Mouse (Mus musculus) adrenal gland, postnatal 4 days (tissue): ENCODE measurements at regions not wholly inside any gene's neighbourhood (a gene's known extent, or its start where the extent isn't known, plus 50 kb on each side); places are given as distances from the start of the nearest gene placed in this dataset.

Experiments used
- DNase-seq, 2 experiments: peaks; one replicate each; pipeline ENCODE4 v3.0.0; 2021 to 2022; ENCODE audit warnings: low spot score in 2 of 2, mixed read lengths in 2 of 2

DNA sequence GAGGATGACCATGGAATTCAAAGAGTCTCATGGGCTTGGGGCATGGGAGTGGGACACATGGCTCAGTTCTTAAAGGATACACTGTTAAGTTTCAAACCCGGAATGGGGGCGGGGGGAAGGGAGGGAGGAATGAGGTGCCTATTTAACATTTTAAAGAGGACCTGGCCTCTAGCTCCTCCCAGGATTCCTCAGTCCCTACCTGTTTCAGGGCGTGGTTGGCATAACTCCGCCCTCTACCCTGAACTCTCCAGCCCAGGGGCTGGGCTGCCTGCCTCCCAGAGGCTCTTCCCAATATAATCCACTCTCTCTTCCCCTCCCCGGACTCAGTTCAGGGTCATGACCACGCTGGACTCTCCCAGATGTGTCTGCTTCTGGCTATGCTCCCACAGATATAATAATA, 108.0 kb downstream of the 2410131K14Rik start:
- DNase-seq, result no peak

DNA sequence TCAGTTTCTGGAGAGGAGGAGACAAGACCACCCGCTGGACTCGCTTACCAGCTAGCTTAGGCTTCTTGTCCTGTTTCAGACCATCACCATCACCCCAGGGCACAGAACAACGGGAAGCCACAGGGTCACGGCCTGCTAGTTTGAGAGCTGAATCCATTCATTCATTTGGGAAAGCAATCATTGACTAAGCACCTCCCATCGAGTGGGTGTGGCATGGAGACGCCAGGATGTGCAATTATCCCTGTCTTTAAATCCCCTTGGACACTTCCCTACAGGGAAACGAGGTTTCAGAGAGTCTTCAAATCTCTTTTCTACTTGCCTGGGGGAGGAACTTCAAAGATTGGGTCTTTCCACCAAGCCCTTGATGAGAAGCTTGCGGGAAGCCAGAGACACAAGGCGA, 108.7 kb downstream of the 2410131K14Rik start:
- no peak for DNase-seq

DNA sequence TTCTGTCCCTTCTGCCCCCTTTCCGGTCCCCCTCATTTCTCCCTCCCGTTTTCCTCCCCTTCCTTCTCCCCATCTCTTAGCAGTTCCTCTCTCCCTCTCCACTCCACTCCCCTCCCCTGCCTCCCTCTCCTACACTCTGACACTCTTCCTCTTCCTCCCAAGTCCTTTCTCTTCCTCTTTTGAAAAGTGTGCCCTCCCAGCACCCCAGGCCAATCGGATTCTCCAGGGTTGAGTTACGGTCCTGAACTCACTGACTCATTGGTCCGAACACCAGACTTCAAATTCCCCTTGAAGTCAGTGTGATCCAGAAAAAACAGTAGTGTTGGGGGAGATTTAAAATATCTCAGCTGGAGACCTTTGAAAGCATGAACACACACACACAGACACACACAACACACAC, 109.1 kb downstream of the 2410131K14Rik start:
- no peak for DNase-seq

DNA sequence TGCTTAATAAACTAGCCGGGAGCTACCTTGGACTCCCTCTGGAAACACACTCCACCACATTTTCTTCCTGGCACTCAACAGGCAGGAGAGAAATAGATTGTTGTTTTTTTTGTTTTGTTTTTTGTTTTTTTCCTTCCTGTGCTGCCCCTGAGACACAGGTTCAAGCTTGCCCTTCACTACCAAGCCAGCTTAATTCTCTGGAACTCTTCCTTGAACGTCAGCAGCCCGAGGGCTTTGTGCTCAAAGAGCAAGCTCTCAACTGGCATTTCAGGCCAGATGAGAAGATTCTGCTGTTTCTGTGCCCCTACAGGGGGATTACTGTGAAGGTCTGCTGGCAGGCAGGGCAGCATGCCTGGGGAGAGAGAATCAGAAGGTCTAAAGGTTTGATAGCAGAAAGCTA, 109.8 kb downstream of the 2410131K14Rik start:
- DNase-seq, result no peak

DNA sequence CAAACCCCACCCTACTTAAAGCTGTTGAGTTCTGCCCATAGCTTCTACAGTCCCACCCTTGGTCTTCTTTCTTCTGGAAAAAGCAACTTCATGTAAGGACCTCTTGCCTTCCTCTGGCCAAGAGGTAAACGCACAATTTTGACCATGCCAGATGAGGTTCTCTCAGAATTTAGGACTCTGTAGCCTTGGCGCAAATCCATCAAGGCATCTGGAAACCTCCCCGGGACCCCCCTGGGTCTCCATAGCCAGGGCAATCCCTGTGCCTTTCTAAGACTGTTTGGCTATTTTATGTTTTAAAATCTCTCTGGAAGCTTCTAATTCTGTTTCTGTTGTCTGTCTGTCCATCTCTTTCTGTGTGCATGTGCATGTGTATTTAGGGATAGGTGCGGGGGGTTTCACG, 110.3 kb downstream of the 2410131K14Rik start:
- no peak for DNase-seq

DNA sequence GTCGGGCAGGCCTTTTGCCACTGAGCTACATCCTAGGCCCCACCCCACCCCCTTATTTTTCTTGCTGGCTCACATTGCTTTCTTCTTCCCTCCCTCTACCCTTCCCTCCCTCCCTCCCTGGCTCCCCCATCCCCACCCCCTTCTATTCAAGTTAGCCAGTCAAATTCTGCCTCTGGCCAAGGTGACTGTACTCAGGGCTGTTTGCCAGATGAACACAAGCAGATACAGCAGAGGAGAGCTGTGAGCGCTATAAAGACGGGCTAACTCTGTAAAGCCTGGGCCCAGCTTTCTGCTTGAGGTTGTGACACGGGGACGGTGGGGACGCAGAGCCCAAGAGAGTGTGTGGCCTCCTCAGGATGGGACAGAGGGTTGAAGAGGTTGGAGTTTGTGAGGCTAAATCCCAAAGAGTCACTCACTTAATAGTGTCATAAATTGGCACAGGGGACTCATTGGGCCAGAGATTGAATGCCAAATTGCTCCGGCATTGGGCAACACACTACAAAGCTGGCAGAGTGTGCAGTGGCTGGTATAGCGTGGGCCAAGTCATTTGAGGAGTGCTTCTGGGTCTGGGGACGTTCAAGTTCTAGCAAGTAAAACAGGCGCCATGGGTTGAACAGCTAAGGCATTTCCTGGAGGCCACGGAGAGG, 110.8 kb downstream of the 2410131K14Rik start:
- no peak for DNase-seq

DNA sequence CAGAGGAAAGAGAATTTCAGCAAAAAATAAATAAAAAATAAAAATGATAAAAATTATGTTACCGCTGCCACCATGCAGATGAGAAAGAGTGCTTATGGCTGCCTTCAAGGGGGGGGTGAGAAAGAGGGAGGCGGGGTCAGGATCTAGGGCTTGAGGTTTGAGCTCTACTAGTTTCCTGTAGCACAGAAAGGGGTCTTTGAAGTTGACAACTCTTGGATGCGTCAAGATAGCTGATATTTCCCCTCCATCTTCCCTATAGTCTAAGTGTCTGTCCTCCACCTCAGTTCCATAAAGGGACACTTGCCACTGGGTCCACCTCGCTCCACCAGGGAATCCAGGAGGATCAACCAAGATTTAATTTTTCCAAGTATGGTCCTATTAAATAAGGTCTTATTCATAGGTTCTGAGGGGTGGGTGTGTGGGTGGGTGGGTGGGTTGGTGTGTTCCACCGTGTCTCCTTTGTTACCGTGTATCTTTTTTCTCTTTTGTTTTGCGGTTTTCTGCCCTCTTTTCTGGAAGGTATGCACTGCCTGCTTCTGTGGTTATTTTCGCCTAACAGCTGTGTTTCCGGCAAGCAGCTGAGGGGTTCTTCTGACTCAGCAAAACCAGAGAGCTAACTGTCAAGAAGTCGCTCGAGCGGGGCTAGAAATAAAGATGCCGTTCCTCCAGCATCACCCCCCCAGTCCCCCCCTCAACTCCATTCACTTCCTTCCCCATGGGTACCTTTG, 114.8 kb downstream of the 2410131K14Rik start:
- DNase-seq, result no peak

DNA sequence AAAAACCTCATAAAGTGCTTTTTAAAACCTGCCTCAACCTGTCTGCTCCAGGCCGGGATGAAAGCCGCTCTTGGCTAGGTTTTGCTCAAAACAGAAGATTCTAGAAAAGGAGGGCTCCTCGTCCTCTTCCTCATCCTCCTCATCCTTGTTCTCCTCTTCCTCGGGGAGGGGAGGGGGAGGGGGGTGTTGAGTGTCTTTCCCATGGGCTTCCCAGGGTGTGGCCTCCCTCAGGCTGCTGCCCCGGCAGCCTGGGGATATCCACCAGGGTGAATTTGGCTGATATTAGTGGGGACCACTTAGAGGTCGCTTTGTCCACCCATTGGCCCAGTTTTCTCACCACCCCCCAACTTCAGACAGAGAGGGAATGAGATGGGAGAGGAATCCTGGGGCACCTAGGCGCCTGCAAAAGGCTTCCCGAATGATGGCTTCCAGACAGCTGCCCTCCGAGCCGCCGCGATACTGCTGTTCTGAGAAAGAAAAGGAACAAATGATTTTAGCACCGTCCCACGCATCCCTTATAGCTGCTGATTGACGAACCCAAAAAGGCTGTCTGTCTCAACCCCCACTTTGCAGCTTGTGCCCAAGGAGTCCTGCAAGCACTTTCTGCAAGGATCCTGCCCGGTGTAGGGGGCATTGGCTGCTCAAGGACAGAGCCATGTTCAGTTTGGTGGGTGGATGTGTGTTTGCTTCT, 115.5 kb downstream of the 2410131K14Rik start:
- no peak for DNase-seq

DNA sequence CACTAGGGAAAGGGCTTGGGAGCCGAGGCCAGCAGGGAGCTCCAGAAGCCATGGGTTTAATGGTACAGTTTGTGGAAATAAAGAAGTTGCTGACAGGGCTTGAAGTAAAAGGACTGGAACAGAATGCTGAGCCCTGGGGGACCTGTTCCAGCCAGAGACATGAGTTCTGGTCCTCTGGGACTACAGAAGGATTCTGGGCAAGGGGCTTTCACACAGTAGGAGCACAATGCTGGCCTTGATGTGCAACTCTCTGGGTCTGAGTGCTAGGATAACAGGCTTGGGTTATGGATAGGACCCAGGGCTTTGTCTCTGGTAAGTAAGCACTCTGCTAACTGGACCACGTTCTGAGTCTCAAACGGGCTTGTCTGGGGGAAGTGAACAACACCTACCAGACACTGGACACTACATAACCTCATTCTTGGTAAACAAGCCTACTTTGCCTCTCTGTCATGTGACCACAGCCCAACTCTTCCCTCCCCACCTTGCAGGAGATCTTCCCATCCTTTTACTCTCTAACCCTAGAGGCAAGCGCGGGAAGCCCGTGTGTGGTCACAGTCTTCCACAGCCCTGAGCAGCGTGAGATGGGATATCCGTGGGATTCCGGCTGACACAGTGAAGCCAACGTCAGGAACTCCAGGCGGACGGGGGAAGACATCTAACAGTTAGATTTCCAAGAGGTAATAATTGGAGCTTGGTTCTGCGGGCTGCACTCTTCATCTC, 116.3 kb downstream of the 2410131K14Rik start:
- DNase-seq, result no peak

DNA sequence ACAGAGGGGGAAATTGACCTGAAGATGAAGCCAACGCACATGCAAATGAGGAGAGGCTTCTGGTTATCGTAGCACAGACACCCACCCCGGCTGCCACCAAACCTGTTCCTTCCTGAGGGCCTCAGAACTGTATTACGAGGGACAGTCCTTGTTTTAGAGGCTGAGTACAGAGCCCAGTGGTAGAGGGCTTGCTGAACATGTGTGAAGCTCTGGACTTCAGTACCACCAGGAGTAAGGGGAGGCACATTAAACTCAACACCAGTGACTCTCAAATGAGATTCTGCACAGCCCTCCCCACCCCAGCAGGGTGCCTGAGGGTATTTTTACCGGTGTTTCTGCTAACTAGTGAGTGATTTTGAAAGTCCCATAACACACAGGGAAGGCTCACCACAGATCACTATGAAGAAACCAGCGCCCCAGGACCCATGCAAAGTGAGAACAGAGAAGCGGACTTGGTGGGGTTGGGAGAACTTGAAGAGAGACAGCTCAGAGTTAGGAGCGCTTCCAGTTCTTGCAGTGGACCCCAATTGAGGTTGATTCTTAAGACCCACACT, 116.9 kb downstream of the 2410131K14Rik start:
- DNase-seq, result no peak

DNA sequence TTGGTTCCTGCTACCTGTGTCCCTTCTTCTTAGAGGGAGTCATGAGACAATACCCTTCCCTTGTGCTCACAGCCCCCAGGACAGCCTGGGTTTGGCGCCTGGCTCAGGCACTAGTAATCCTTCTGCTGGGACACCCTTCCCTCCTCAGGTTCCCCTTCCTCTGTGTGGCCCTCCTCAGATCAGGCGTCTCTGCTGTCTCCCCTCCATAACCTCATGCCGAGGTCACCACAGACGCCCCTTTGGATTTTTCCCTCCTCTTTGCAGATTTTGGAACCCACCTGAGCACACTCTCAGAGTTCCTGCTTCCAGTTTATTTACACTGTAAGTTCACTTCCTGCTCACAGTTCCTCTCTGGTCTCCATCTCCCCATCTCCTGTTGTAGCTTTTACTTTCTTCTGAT, 117.7 kb downstream of the 2410131K14Rik start:
- DNase-seq, result no peak

DNA sequence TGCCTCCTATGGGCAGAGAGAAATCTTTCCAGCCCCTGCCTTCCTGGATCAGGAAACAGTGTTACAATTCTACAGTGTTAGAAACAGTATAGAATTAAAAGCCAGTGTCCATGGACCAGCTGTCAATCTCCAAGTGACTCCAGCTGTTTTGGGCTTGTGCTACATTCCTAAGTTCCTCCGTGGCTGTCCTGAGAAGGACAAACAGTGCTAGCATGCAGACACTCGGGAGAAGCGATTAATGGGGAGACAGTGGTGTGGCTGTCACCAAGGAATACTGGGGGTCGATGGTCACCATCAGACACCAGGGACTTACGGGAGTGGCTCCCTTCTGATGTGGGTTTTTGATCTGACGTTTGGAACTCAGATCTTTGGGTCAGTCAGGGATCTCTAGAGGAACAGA, 118.1 kb downstream of the 2410131K14Rik start:
- no peak for DNase-seq

DNA sequence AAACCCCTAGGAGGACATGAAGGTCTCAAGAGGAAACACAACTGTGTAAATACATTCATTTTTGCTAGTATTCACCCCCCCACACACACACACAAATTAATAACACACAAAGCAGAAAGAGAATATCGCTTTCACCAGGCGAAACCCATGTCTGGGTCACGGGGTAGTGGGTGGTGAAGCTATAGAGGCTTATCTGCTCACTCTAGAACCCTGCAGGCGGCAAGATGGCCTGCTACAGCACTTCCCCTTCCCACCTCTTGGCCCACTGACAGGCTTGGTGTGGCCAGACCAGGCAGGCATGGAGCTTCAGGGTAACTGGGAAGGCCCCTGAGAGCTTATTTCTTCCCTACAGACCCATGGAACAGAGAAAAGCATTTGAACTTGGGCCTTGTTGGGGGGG, 119.6 kb downstream of the 2410131K14Rik start:
- no peak for DNase-seq

DNA sequence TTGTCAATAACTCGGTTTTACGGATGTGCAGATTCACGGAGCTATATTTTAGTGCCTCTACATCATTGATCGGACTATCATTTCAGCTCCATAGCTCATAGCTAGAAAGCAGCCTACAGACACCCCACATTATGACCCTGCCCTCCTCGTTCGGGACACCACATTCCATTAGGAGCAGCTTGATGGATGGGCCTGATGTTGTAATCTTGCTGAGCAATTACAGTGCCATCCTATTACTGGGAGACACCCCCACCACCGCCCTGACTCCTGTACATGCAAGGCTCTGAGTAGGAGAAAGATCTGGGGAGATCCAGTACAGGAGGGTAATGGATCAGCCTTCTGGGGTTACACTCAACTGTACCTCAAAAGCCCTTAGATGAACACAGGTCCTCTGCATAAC, 120.2 kb downstream of the 2410131K14Rik start:
- DNase-seq, result no peak

DNA sequence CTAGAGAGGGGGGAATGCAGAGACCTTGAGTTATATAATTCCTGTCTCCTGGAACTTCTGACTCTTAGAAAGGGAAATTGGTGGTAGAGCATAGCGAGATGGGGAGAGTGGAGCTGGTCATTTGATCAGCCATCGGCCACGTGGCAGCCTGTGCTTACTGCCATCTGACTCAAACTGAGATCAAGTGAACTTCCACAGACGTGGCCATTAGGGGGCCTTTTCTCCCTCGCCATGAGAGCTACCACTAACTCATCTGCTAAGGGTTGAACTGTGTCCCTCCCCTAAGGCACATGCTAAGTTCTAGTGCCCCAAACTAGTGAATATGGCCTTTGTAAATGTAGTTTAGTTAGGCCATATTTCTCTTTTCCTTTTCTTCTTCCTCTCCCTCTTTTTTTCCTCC, 120.6 kb downstream of the 2410131K14Rik start:
- DNase-seq, result no peak

DNA sequence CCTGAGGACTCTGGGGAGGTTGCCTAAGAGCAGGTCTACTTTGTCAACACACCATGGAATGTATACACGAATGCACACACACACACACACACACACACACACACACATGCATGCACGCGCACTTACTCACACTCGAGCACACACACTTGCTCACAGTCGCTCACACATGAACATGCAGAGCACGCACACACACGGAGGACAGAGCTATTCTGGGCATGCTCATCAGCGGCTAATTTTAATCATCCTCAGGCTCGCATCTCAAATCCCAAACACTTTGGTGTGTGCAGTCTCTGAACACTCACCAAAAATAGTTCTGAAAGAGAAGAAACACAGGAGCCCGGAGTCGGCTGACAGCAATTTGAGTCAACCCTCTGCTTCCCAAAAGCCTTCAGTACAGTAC, 122.0 kb downstream of the 2410131K14Rik start:
- no peak for DNase-seq

DNA sequence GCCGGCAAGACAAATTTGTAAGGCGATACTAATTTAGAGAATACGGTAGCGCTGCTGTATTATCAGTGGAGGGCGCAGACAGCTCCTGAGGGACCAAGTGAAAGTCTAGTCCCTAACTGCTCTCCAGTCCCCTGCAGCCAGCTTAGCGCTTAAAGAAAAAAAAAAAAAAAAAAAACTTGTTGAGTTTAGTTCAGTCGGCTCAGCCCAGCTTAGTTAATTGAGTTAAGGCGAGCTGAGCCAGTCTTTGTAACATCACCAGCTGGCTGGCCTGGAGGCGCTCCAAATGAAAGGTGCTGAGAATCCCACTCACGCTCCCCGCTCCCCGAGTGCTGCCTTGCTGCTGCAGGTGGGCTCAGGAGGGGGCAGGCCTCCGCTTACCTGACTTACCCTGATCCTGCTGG, 128.6 kb downstream of the 2410131K14Rik start:
- DNase-seq, result no peak

DNA sequence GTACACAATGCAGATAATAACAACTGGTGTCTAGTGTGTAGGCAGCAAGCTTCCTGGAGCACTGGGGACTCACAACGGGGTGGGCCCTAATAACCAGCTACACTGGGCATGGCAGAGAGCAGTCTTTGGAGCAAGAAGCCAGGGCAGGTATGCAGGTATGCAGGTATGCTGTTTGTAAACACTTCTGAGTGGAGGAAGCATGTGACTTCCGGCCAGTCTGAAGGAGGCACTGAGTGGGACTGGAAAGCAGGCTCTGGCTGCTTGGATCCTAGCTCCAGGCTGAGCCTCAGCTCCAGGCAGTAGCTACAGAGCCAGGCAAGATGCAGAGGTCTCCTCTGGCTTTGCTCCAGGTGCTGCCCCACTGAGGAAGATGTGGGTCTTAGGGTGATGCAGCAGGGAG, 129.9 kb downstream of the 2410131K14Rik start:
- DNase-seq, result no peak

DNA sequence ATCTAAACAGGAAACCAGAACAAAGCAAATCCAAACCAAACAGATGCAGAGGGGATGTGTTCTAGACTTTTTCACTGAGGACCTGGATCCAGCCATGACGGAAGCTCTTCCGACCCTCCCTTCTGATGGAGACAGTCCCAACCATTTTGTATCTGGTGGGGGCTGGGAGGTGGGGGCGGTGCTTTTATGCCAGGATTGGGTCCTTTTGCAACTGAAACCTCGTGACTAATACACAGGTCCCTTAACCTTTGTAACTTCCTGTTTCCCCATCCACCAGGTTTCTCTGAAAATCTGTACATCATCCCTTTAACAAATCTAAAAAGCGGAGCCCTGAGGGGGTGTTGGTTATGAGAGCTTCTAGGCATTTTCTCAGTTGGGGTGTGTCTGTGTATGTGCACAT, 130.9 kb downstream of the 2410131K14Rik start:
- DNase-seq, result no peak

DNA sequence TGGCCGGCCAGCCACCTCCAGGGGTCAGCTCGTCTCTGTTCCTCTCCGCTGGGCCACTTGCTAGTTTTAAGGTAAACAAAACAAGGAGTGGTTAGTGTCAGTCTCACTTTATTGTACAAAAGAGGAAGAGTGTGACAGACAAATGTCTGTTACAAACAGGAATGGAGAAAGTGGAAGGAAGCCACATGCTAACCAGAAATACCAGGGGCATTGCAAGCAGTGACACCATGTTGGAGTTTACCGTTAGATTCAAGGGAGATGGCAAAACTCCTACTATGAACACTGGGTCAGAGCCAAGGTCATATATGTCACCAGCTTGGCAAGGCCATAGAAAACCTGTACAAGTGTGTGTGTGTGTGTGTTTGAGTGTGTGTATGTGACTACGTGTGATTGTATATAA, 131.5 kb downstream of the 2410131K14Rik start:
- no peak for DNase-seq

DNA sequence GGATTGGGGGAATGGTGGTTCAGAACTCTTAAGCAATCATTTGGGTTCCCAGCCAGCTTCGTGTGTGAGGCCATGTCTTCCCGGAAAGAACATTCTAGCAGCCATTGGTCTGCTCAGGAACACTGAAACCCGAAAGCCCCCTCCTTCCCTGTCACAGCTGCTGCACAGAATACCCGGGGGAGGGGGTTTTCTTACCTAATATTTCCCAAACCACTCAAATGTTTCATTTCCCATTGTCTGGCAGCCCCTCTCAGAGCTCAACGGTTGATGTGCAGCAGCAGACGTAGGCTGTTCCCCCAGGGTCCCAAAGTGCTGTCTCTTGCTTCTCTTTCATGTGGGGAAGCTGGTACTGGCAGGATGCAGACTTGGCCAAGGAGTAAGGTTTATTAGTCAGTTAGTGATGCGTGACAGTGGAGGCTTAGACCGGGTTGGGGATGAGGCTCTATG, 132.4 kb downstream of the 2410131K14Rik start:
- DNase-seq, result no peak
